Mouse (Mus musculus) embryonic facial prominence, embryonic 10.5 days (tissue): Measurements from ENCODE around the gene Golga7b. TPM values are rescaled to one million over a fixed set of nuclear protein-coding genes. Genes with fewer than 3 reads are reported as not detected.

Source experiments
- DNase-seq: peaks from one replicate; pipeline ENCODE4 v3.0.0-alpha.2; 2017; ENCODE audit warnings: low spot score
- H3K27ac ChIP-seq: fragments of 300-500 bp; sonication (generic); replicated peaks from 2 replicates; pipeline ENCODE4 v1.5.1; 2016; ENCODE audit warnings: mild to moderate bottlenecking
- H3K27me3 ChIP-seq: fragments of 300-500 bp; sonication (generic); replicated peaks from 2 replicates; pipeline ENCODE4 v1.6.1; 2016; ENCODE audit warnings: low read depth, mild to moderate bottlenecking; ENCODE audit not compliant: poor library complexity, severe bottlenecking
- H3K36me3 ChIP-seq: fragments of 300-500 bp; sonication (generic); replicated peaks from 2 replicates; pipeline ENCODE4 v1.6.1; 2016; ENCODE audit warnings: mild to moderate bottlenecking, moderate library complexity
- H3K4me1 ChIP-seq: fragments of 300-500 bp; sonication (generic); 2 replicates; pipeline ENCODE4 v1.6.1; 2016
- H3K4me3 ChIP-seq: fragments of 300-500 bp; sonication (generic); 2 replicates; pipeline ENCODE4 v1.5.1; 2016; ENCODE audit warnings: mild to moderate bottlenecking, moderate library complexity
- H3K9me3 ChIP-seq: fragments of 300-500 bp; sonication (generic); 2 replicates; pipeline ENCODE4 v1.6.1; 2016; ENCODE audit warnings: mild to moderate bottlenecking
- WGBS: fragments of 180-500 bp; shearing (Covaris S2); methylation state at CpG from one replicate; pipeline ENCODE4 v1.1.7; 2016; 5-methylcytosine and 5-hydroxymethylcytosine counted together
- microRNA-seq: library from miRNA; unstranded; fragments of <30 nt; microRNA quantifications from one replicate; pipeline ENCODE4, GENCODE M21; 2017
- polyA plus RNA-seq: library from polyadenylated mRNA; unstranded; fragments of >200 nt; fragmentation: Nextera tagmentation; extraction: Ambion mirVana; gene quantifications from 2 replicates; pipeline ENCODE4 v1.2.1, GENCODE M21; 2016

Golga7b gene
- polyA plus RNA-seq, 1 experiment from 2014 or later = 1.2 TPM

GRCm38 (mm10) chr19:42315070-42315679 is 67.8 kb downstream of the Golga7b start:
- 78% methylated on average over 6 of the region's 6 CpGs for WGBS

GRCm38 (mm10) chr19:42315914-42316313 is 68.5 kb downstream of the Golga7b start:
- Histone ChIP-seq H3K36me3 (no peaks in the 10 kb centered on the region), H3K27ac (no peak overlapping the region), H3K9me3 (no peaks in the 10 kb centered on the region), H3K4me1 (peaks cover 30% of the 10 kb centered on the region), H3K4me3 (no peak overlapping the region), H3K27me3 (peaks cover 28% of the 10 kb centered on the region)
- 0% methylated on average over 1 of the region's 1 CpGs for WGBS
- DNase-seq = peak; percentile 84

More at GRCm38 (mm10) chr19:42315070-42315679, 67.8 kb downstream of the Golga7b start:
- Histone ChIP-seq H3K27ac (no peak overlapping the region), H3K36me3 (no peaks in the 10 kb centered on the region), H3K9me3 (no peaks in the 10 kb centered on the region), H3K4me1 (peaks cover 30% of the 10 kb centered on the region), H3K27me3 (peaks cover 34% of the 10 kb centered on the region), H3K4me3 (no peak overlapping the region)
- no peak for DNase-seq

- H3K27ac ChIP-seq = no peak overlapping the region
- no peak for DNase-seq
- no peaks in the 10 kb centered on the region for H3K36me3 ChIP-seq
- H3K9me3 ChIP-seq = no peaks in the 10 kb centered on the region
- WGBS = 87% methylated on average over 2 of the region's 2 CpGs
- H3K4me3 ChIP-seq = no peak overlapping the region
- H3K4me1 ChIP-seq = peaks cover 30% of the 10 kb centered on the region
- peaks cover 21% of the 10 kb centered on the region for H3K27me3 ChIP-seq
These were observed 69.2 kb downstream of the Golga7b start for GRCm38 (mm10) chr19:42316525-42316924.

GRCm38 (mm10) chr19:42316998-42317397 is 69.6 kb downstream of the Golga7b start:
- 68% methylated on average over 8 of the region's 8 CpGs for WGBS
- Histone ChIP-seq H3K4me1 (peaks cover 26% of the 10 kb centered on the region), H3K27me3 (peaks cover 21% of the 10 kb centered on the region), H3K36me3 (no peaks in the 10 kb centered on the region), H3K27ac (no peak overlapping the region), H3K9me3 (no peaks in the 10 kb centered on the region), H3K4me3 (no peak overlapping the region)
- DNase-seq = no peak

- Histone ChIP-seq H3K9me3 (no peaks in the 10 kb centered on the region), H3K36me3 (no peaks in the 10 kb centered on the region), H3K27me3 (peaks cover 21% of the 10 kb centered on the region), H3K4me3 (no peak overlapping the region), H3K4me1 (peaks cover 19% of the 10 kb centered on the region), H3K27ac (no peak overlapping the region)
- 69% methylated on average over 18 of the region's 18 CpGs for WGBS
- DNase-seq = no peak
These were observed 70.5 kb downstream of the Golga7b start for GRCm38 (mm10) chr19:42317648-42318425.

Small RNA genes within 50 kb of the gene (microRNA-seq; reads per million reads assigned to microRNA genes)
- gene Gm26339 (not detected), gene Mir3085 (1.5 reads per million)

Other genes starting within 250 kb of the Golga7b start
- 0.22 TPM in 1 of 2 replicates, not detected in the other for gene Ankrd2, start 211.6 kb upstream of the Golga7b start, polyA plus RNA-seq
- gene Hoga1, start 202.0 kb upstream of the Golga7b start, polyA plus RNA-seq = 1.1 and 1.3 TPM in 2 replicates
- 0.17 TPM in 1 of 2 replicates, not detected in the other for gene 4933411K16Rik, start 195.3 kb upstream of the Golga7b start, polyA plus RNA-seq
- 47.9 and 48.1 TPM in 2 replicates for gene Morn4, start 161.2 kb upstream of the Golga7b start, polyA plus RNA-seq
- gene Pi4k2a, start 157.1 kb upstream of the Golga7b start, polyA plus RNA-seq = 28.0 and 30.2 TPM in 2 replicates
- gene Avpi1, start 118.5 kb upstream of the Golga7b start, polyA plus RNA-seq = 23.5 and 24.5 TPM in 2 replicates
- 3.9 and 4.0 TPM in 2 replicates for gene Marveld1, start 100.2 kb upstream of the Golga7b start, polyA plus RNA-seq
- gene Zfyve27, start 83.6 kb upstream of the Golga7b start, polyA plus RNA-seq = 32.0 and 33.0 TPM in 2 replicates
- 0.58 and 0.72 TPM in 2 replicates for gene Sfrp5, start 45.3 kb upstream of the Golga7b start, polyA plus RNA-seq
- 7.1 and 8.8 TPM in 2 replicates for gene Crtac1, start 184.2 kb downstream of the Golga7b start, polyA plus RNA-seq